Mouse (Mus musculus) T-cell, adult 2 months (primary cell): ENCODE results near the gene Gm20914.
"Not testable (repeated sequence)": the region's sequence is repeated elsewhere in the genome, so short reads cannot be mapped to it uniquely, and the experiment has no call there.

Experiments used
- DNase-seq: peaks from one replicate; pipeline ENCODE4 v3.0.0; 2022; ENCODE audit warnings: low spot score

Gm20914 gene

GRCm38 (mm10) chrY:5725678-5726077, at the start of gene Gm20914:
TSS of gene Gm20914 (plus strand) at chrY:5725978.
- not testable (repeated sequence) for DNase-seq
